Mouse (Mus musculus): ENCODE measurements around the gene Gm5938.

Gm5938 gene

DNA sequence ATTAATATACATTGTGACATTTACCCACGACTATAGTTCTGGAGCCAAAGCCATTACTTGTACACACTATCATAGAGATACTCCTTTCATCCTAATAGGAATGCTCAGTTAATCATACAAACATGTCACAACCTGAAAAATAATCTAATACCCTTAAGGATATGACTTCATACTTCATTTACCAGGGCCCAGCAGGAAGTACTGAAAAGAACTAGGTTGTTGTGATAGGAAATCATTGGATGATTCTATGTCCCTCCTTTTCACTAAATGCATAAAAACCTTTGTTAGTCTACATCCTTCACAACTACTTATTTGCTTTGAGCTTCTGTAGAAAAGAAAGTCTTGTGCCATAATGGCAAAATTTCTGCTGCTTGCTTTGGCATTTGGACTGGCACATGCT lies at the start of gene Gm5938:
Gene Gm5938 (plus strand): TSS at position 301 of the 400 bp plus-strand sequence.
- no peak for DNase-seq (ENCODE audit: low spot score)

DNA sequence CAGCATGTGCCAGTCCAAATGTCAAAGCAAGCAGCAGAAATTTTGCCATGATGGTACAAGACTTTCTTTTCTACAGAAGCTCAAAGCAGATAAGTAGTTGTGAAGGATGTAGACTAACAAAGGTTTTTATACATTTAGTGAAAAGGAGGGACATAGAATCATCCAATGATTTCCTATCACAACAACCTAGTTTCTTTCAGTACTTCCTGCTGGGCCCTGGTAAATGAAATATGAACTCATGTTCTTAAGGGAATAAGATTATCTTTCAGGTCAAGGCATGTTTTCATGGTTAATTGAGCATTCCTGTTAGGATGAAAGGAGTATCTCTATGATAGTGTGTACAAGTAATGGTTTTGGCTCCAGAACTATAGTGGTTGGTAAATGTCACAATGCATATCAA lies 34.0 kb upstream of the Gm5938 start, which contains the start of gene Obp1a:
Gene Obp1a (minus strand): TSS at position 101 of the 400 bp plus-strand sequence.
- no peak for DNase-seq (ENCODE audit: low spot score)
